Mouse (Mus musculus): ENCODE measurements at regions not wholly inside any gene's neighbourhood (a gene's known extent, or its start where the extent isn't known, plus 50 kb on each side); places are given as distances from the start of the nearest gene placed in this dataset.

DNA sequence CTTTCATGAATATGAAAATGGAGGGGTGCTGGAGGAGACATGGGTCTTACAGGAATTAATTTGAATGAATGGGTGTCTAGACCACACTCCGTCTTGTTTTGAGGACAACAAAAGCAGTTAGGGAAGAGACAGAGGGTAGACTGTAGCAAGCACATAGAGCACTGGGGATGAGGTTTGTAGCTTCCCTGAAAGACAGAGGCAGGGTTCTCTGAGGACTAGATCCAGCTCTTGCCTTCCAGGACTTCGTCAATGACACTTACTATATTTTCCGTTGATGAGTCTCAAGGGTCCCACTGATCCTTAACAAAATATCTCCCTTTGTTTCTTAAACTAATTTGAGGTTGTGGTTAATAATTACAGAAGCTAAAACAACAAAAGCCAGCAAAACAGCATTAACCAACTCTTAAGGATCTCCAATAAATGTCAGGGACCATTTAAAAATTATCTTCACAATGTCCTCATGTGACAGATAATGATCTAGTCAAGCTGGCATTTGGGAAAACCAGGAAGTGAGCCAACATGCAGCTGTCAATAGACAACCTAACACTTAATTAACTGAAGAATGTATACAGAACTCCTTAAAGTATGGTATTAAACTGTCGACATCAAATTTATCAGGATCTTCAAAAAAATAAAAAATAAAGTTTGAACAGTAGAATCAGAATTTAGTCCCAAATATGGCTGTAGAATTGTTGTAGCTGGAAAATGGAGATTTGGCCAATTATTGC, 531.6 kb upstream of the C030005K15Rik start:
- Histone ChIP-seq H3K36me3 (replicated peaks; ENCODE audit: control insufficient read depth, insufficient read depth, low read depth, low read length) (no peaks in the 10 kb centered on the region), H3K4me2 (ENCODE audit: low read depth, low read length) (no peak overlapping the region), H3K9ac (replicated peaks; ENCODE audit: low read length) (no peak overlapping the region), H3K9me3 (replicated peaks; ENCODE audit: control insufficient read depth, low read length) (no peaks in the 10 kb centered on the region), H3K27ac (replicated peaks; ENCODE audit: low read depth, low read length) (no peak overlapping the region), H3K27me3 (ENCODE audit: control insufficient read depth, insufficient read depth, low read length) (no peaks in the 10 kb centered on the region), H3K4me1 (ENCODE audit: control insufficient read depth, insufficient read depth, low read length) (no peaks in the 10 kb centered on the region), H3K4me3 (ENCODE audit: low read depth, low read length) (no peak overlapping the region)
- WGBS = 74% methylated on average over 4 of the region's 4 CpGs
- no peak for DNase-seq (ENCODE audit: low spot score)
- no peak for ATAC-seq (replicated peaks; ENCODE audit: insufficient number of reproducible peaks, low FRiP score, low TSS enrichment, low read depth)

DNA sequence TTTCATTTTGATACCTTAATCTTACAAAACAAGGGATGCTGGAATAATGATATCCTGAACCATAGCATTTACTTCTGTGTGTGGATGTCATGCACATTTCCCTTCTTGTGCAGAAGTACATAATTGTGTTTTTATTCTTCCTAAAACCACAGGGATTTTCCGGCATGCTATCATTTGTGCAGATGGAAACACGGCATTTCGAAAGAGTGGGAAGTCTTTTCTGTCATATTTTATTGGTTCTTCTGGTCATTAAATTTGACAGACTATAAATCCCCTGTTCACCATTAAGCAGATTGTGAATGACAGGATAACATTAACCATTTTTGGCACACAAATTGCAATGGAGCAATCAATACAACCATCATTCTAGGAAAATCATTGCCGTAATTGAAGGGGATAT, 532.7 kb upstream of the C030005K15Rik start:
- 68% methylated on average over 4 of the region's 4 CpGs for WGBS
- no peak overlapping the region for H3K4me3 ChIP-seq (ENCODE audit: low read depth, low read length)

GRCm38 (mm10) chr10:98268511-98268910, 542.0 kb upstream of the C030005K15Rik start:
- 91% methylated on average over 3 of the region's 3 CpGs for WGBS
- ATAC-seq (replicated peaks; ENCODE audit: insufficient number of reproducible peaks, low FRiP score, low TSS enrichment, low read depth) (no peak), DNase-seq (ENCODE audit: low spot score) (no peak)
- H3K4me1 ChIP-seq (ENCODE audit: control insufficient read depth, insufficient read depth, low read length) = no peaks in the 10 kb centered on the region
- no peaks in the 10 kb centered on the region for H3K9me3 ChIP-seq (replicated peaks; ENCODE audit: control insufficient read depth, low read length)
- H3K4me2 ChIP-seq (ENCODE audit: low read depth, low read length) = no peak overlapping the region
- no peak overlapping the region for H3K27ac ChIP-seq (replicated peaks; ENCODE audit: low read depth, low read length)
- no peaks in the 10 kb centered on the region for H3K36me3 ChIP-seq (replicated peaks; ENCODE audit: control insufficient read depth, insufficient read depth, low read depth, low read length)
- H3K27me3 ChIP-seq (ENCODE audit: control insufficient read depth, insufficient read depth, low read length) = no peaks in the 10 kb centered on the region
- H3K4me3 ChIP-seq (ENCODE audit: low read depth, low read length) = no peak overlapping the region
- H3K9ac ChIP-seq (replicated peaks; ENCODE audit: low read length) = no peak overlapping the region

More for the DNA sequence above, 532.7 kb upstream of the C030005K15Rik start:
- ATAC-seq (replicated peaks; ENCODE audit: insufficient number of reproducible peaks, low FRiP score, low TSS enrichment, low read depth) (no peak), DNase-seq (ENCODE audit: low spot score) (peak; percentile 6)
- H3K36me3 ChIP-seq (replicated peaks; ENCODE audit: control insufficient read depth, insufficient read depth, low read depth, low read length) = no peaks in the 10 kb centered on the region
- H3K9ac ChIP-seq (replicated peaks; ENCODE audit: low read length) = no peak overlapping the region
- no peaks in the 10 kb centered on the region for H3K27me3 ChIP-seq (ENCODE audit: control insufficient read depth, insufficient read depth, low read length)
- no peak overlapping the region for H3K27ac ChIP-seq (replicated peaks; ENCODE audit: low read depth, low read length)
- no peaks in the 10 kb centered on the region for H3K9me3 ChIP-seq (replicated peaks; ENCODE audit: control insufficient read depth, low read length)
- no peak overlapping the region for H3K4me2 ChIP-seq (ENCODE audit: low read depth, low read length)
- H3K4me1 ChIP-seq (ENCODE audit: control insufficient read depth, insufficient read depth, low read length) = no peaks in the 10 kb centered on the region

DNA sequence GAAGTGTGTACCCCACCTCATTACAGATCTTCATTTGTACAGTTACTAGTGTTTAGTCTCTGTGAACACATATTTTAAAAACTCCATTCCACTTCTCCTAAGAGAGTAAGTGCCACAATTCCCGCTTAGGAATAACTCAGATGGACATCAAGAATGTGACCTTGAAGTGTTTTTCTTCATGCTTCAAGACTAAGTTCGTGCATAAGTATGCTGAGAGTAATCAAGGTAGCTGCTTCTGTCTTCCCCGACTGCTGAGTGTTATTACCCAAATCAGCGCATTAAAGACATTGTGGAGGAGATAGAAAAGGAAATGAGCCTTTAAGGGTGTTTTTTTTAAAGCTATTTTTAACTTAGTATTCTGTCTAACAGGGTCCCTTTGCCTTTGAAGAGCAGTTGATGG, 565.1 kb upstream of the C030005K15Rik start:
- Histone ChIP-seq H3K27ac (replicated peaks; ENCODE audit: low read depth, low read length) (no peak overlapping the region), H3K4me3 (ENCODE audit: low read depth, low read length) (no peak overlapping the region), H3K9ac (replicated peaks; ENCODE audit: low read length) (no peak overlapping the region), H3K27me3 (ENCODE audit: control insufficient read depth, insufficient read depth, low read length) (no peaks in the 10 kb centered on the region), H3K4me2 (ENCODE audit: low read depth, low read length) (no peak overlapping the region), H3K4me1 (ENCODE audit: control insufficient read depth, insufficient read depth, low read length) (no peaks in the 10 kb centered on the region), H3K36me3 (replicated peaks; ENCODE audit: control insufficient read depth, insufficient read depth, low read depth, low read length) (no peaks in the 10 kb centered on the region), H3K9me3 (replicated peaks; ENCODE audit: control insufficient read depth, low read length) (no peaks in the 10 kb centered on the region)
- ATAC-seq (replicated peaks; ENCODE audit: insufficient number of reproducible peaks, low FRiP score, low TSS enrichment, low read depth) (no peak), DNase-seq (ENCODE audit: low spot score) (no peak)
- 53% methylated on average over 4 of the region's 4 CpGs for WGBS

DNA sequence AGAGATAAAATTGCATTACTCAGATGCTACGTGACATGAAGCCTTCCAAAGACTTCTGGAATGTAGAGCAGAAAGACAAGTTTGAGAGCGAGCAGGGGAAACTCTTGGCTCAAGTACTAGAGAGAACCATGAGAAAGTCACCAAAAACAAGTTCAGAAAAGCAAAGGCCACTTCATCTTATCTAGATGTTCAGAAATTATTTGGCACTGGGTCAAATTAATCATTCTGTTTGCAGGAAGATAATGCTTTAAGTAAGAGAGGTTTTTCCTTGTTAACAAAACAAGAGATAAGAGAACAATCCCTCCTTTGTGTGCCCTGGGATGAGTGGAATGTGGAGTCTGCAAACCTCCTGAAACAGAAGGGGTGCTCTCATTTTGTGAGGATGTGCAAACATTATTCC, 565.6 kb upstream of the C030005K15Rik start:
- H3K9me3 ChIP-seq (replicated peaks; ENCODE audit: control insufficient read depth, low read length) = no peaks in the 10 kb centered on the region
- ATAC-seq (replicated peaks; ENCODE audit: insufficient number of reproducible peaks, low FRiP score, low TSS enrichment, low read depth) (no peak), DNase-seq (ENCODE audit: low spot score) (no peak)
- no peak overlapping the region for H3K27ac ChIP-seq (replicated peaks; ENCODE audit: low read depth, low read length)
- no peak overlapping the region for H3K4me2 ChIP-seq (ENCODE audit: low read depth, low read length)
- H3K36me3 ChIP-seq (replicated peaks; ENCODE audit: control insufficient read depth, insufficient read depth, low read depth, low read length) = no peaks in the 10 kb centered on the region
- H3K4me3 ChIP-seq (ENCODE audit: low read depth, low read length) = no peak overlapping the region
- no peaks in the 10 kb centered on the region for H3K27me3 ChIP-seq (ENCODE audit: control insufficient read depth, insufficient read depth, low read length)
- WGBS = 47% methylated on average over 2 of the region's 2 CpGs
- H3K9ac ChIP-seq (replicated peaks; ENCODE audit: low read length) = no peak overlapping the region
- H3K4me1 ChIP-seq (ENCODE audit: control insufficient read depth, insufficient read depth, low read length) = no peaks in the 10 kb centered on the region

DNA sequence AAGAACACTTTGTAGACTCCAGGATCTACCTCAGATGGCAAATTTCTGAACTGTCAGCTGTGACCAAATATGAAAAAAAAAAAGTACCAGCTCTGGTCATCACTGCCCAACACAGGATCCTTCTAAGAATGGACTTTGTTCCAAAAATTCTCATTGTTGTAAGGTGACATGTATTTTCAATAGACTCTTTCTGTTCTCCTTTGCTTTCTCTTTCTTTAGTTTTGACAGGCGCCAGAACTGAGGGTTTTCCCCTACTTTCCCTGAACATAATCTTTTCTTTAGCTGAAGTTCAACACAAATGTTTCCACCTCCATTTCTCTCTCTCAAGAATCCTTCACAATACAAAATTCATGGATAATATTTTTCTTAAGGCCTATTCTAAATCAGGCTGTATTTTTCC, 579.1 kb upstream of the C030005K15Rik start:
- no peak overlapping the region for H3K27ac ChIP-seq (replicated peaks; ENCODE audit: low read depth, low read length)
- H3K9ac ChIP-seq (replicated peaks; ENCODE audit: low read length) = no peak overlapping the region
- ATAC-seq (replicated peaks; ENCODE audit: insufficient number of reproducible peaks, low FRiP score, low TSS enrichment, low read depth) = no peak
- H3K9me3 ChIP-seq (replicated peaks; ENCODE audit: control insufficient read depth, low read length) = no peaks in the 10 kb centered on the region
- no peaks in the 10 kb centered on the region for H3K4me1 ChIP-seq (ENCODE audit: control insufficient read depth, insufficient read depth, low read length)
- H3K27me3 ChIP-seq (ENCODE audit: control insufficient read depth, insufficient read depth, low read length) = no peaks in the 10 kb centered on the region
- H3K4me2 ChIP-seq (ENCODE audit: low read depth, low read length) = no peak overlapping the region
- no peaks in the 10 kb centered on the region for H3K36me3 ChIP-seq (replicated peaks; ENCODE audit: control insufficient read depth, insufficient read depth, low read depth, low read length)
- no peak for DNase-seq (ENCODE audit: low spot score)
- no peak overlapping the region for H3K4me3 ChIP-seq (ENCODE audit: low read depth, low read length)
- WGBS = 82% methylated on average over 1 of the region's 1 CpGs

- Histone ChIP-seq H3K27me3 (ENCODE audit: control insufficient read depth, insufficient read depth, low read length) (no peaks in the 10 kb centered on the region), H3K4me2 (ENCODE audit: low read depth, low read length) (no peak overlapping the region), H3K27ac (replicated peaks; ENCODE audit: low read depth, low read length) (no peak overlapping the region), H3K4me3 (ENCODE audit: low read depth, low read length) (no peak overlapping the region), H3K9ac (replicated peaks; ENCODE audit: low read length) (no peak overlapping the region), H3K4me1 (ENCODE audit: control insufficient read depth, insufficient read depth, low read length) (no peaks in the 10 kb centered on the region), H3K9me3 (replicated peaks; ENCODE audit: control insufficient read depth, low read length) (no peaks in the 10 kb centered on the region), H3K36me3 (replicated peaks; ENCODE audit: control insufficient read depth, insufficient read depth, low read depth, low read length) (no peaks in the 10 kb centered on the region)
- no peak for DNase-seq (ENCODE audit: low spot score)
- no peak for ATAC-seq (replicated peaks; ENCODE audit: insufficient number of reproducible peaks, low FRiP score, low TSS enrichment, low read depth)
- WGBS = 83% methylated on average over 3 of the region's 3 CpGs
Measured at GRCm38 (mm10) chr10:98309667-98310066, 583.1 kb upstream of the C030005K15Rik start.

GRCm38 (mm10) chr10:98311403-98311802, 584.8 kb upstream of the C030005K15Rik start:
- Histone ChIP-seq H3K4me1 (ENCODE audit: control insufficient read depth, insufficient read depth, low read length) (no peaks in the 10 kb centered on the region), H3K9me3 (replicated peaks; ENCODE audit: control insufficient read depth, low read length) (no peaks in the 10 kb centered on the region), H3K36me3 (replicated peaks; ENCODE audit: control insufficient read depth, insufficient read depth, low read depth, low read length) (no peaks in the 10 kb centered on the region), H3K9ac (replicated peaks; ENCODE audit: low read length) (no peak overlapping the region), H3K4me2 (ENCODE audit: low read depth, low read length) (no peak overlapping the region), H3K4me3 (ENCODE audit: low read depth, low read length) (no peak overlapping the region), H3K27me3 (ENCODE audit: control insufficient read depth, insufficient read depth, low read length) (no peaks in the 10 kb centered on the region), H3K27ac (replicated peaks; ENCODE audit: low read depth, low read length) (no peak overlapping the region)
- no peak for DNase-seq (ENCODE audit: low spot score)
- no peak for ATAC-seq (replicated peaks; ENCODE audit: insufficient number of reproducible peaks, low FRiP score, low TSS enrichment, low read depth)
